Mouse (Mus musculus) embryonic fibroblast, embryonic 13.5 days (primary cell): ENCODE measurements around the gene Zyx. TPM values are rescaled to one million over a fixed set of nuclear protein-coding genes. Genes with fewer than 3 reads are reported as not detected.
A peak's percentile ranks its signal among the peaks of the same experiment; 100 is the strongest.

ENCODE experiments used
- H3K27ac ChIP-seq: 2 replicates; pipeline ENCODE4 v1.5.1; 2012; ENCODE audit warnings: low read length, control low read depth, inconsistent platforms; ENCODE audit not compliant: insufficient read depth
- H3K4me1 ChIP-seq: 2 replicates; pipeline ENCODE4 v1.6.1; 2011; ENCODE audit warnings: low read length; ENCODE audit not compliant: control insufficient read depth, insufficient read depth
- H3K4me3 ChIP-seq: 2 replicates; pipeline ENCODE4 v1.5.1; 2011; ENCODE audit warnings: mild to moderate bottlenecking, control low read depth, low read length; ENCODE audit not compliant: insufficient read depth
- CTCF ChIP-seq: IDR thresholded peaks from 2 replicates; pipeline ENCODE4 v1.5.1; 2011; ENCODE audit warnings: mild to moderate bottlenecking, control low read depth, low read length, moderate library complexity, borderline replicate concordance; ENCODE audit not compliant: insufficient read depth
- POLR2A ChIP-seq: IDR thresholded peaks from 2 replicates; pipeline ENCODE4 v1.6.1; 2011; ENCODE audit warnings: low read depth, mild to moderate bottlenecking, control low read depth, low read length, moderate library complexity
- polyA plus RNA-seq: library from polyadenylated mRNA; stranded (reverse); fragments of >200 nt; gene quantifications from 2 replicates; pipeline ENCODE4 v1.2.4, GENCODE M21; 2011; ENCODE audit warnings: low read depth; ENCODE audit not compliant: missing spikeins, insufficient read length

Gene Zyx
- polyA plus RNA-seq, 1 experiment: 250 TPM

DNA sequence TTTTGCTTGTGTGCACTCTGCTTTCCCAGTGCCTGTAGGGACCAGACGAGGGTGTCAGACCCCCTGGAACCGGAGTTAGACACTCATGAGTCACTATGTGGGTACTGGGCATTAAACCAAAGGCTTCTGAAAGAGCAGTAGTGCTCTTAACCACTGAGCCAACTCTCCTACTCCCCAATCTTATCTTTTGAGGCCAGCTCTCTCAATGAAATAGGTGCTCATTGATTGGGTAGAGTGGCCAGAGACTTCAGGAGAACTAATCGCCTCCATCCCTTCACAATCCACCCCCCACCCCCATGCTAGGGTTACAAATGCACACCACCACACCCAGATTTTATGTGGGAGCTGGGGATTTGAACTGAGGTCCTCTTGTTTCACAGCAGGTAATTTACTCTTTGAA lies 20.7 kb upstream of the Zyx start:
- Histone ChIP-seq H3K4me1 (no peaks in the 10 kb centered on the region), H3K4me3 (no peak overlapping the region), H3K27ac (no peak overlapping the region)
- TF ChIP-seq POLR2A: no peak
- TF ChIP-seq CTCF: no peak

DNA sequence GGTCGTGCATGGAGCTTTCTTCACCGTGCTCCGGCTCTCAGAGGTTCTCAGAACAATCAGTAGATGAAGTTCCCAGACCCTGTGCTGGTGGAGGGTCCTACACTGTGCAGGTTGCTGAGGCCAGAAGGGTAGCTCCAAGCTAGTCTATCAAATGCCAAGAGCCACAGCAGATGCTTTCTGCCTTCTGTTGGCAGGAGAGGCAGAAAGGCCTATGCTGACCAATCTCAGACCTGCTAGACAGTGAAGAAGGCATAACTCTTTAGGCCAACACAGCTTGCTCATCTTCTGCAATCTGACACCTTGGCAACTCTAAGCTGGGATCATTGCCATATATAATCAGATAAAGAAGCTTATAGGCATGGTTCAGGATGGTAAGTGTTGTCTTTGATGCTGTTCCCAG lies 19.2 kb upstream of the Zyx start:
- Histone ChIP-seq H3K4me3 (no peak overlapping the region), H3K27ac (no peak overlapping the region), H3K4me1 (no peaks in the 10 kb centered on the region)
- TF ChIP-seq CTCF: no peak
- no peak for TF ChIP-seq POLR2A

DNA sequence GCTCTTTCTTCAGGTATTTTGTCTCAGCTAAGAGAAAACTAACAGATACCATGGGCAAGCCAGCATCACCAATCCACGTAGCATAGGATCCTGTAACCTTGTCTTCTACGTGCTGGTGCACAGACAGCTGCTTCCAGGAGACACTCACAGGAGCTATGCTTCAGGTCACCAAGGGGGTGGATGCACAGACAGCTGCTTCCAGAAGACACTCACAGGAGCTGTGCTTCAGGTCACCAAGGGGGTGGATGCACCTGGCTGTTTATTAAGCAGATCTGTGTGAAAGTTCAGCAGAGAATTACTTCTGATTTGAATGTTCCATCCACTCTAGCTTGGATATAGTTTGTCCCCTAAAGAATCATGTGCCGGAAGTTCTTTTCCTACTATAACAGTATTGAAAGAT lies 18.5 kb upstream of the Zyx start:
- no peak overlapping the region for H3K4me3 ChIP-seq
- H3K27ac ChIP-seq: no peak overlapping the region
- TF ChIP-seq POLR2A (no peak), CTCF (no peak)
- no peaks in the 10 kb centered on the region for H3K4me1 ChIP-seq

DNA sequence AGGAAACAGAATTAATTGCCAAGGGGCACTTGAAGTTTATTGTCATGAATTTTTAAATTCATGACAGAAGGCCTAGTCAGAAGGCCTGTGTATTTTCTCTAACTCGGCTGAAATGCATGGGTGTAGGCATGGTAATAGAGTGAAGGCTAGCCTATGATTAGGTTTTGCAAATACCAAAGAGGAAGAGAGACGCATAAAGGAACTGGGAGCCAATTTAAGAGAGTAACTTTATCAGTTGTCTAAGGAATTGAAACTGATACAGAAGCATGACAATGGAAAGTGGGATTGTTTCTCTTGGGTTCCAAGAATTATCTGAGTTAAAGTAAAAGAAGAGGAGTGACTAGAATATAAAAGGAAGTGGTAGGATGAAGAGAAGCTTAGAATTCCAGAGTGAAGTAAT lies 10.2 kb upstream of the Zyx start:
- TF ChIP-seq POLR2A: no peak
- TF ChIP-seq CTCF: no peak
- H3K27ac ChIP-seq: no peak overlapping the region
- H3K4me3 ChIP-seq: no peak overlapping the region
- H3K4me1 ChIP-seq: peaks cover 5% of the 10 kb centered on the region; the same call in 1 of the 2 replicates

DNA sequence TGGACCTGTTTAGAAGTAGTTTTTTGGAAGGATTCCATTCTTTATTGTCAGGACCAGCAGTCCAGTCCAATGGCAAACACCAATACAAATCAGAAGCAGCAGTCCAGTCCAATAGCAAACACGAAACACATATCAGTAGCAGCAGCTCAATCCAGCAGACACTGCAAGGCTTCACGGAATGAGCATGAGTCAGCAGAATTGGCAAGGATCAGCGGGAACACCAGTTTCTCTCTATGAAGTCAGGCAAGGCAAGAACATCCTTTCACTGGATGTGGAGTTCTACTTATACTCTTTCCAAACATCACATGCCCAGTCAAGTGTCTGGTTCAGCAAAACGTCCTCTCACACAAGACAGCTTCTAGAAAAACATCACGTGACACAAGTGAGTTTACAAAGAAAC lies 9.4 kb upstream of the Zyx start:
- peaks cover 5% of the 10 kb centered on the region; the same call in 1 of the 2 replicates for H3K4me1 ChIP-seq
- no peak for TF ChIP-seq POLR2A
- no peak for TF ChIP-seq CTCF
- peak overlapping the region; percentile 79 for H3K27ac ChIP-seq
- no peak overlapping the region for H3K4me3 ChIP-seq

DNA sequence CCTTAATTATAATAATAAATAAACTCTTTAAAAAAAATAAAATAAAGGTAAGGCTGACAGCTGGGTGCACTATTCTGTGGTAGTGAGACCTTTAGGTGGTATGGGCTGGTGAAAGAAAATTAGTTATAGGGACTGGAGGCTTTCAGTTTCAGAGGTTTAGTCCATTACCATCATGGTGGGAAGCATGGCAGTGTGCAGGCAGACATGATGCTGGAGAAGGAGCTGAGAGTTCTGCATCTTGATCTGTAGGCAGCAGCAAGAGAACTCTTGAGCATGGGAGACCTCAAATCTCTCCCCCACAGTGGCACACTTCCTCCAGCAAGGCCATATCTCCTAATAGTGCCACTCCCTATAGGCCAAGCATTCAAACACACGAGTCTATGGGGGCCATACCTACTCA lies 7.3 kb upstream of the Zyx start:
- Histone ChIP-seq H3K27ac (no peak overlapping the region), H3K4me3 (no peak overlapping the region), H3K4me1 (peaks cover 5% of the 10 kb centered on the region; the same call in 1 of the 2 replicates)
- TF ChIP-seq POLR2A: no peak
- TF ChIP-seq CTCF: no peak

DNA sequence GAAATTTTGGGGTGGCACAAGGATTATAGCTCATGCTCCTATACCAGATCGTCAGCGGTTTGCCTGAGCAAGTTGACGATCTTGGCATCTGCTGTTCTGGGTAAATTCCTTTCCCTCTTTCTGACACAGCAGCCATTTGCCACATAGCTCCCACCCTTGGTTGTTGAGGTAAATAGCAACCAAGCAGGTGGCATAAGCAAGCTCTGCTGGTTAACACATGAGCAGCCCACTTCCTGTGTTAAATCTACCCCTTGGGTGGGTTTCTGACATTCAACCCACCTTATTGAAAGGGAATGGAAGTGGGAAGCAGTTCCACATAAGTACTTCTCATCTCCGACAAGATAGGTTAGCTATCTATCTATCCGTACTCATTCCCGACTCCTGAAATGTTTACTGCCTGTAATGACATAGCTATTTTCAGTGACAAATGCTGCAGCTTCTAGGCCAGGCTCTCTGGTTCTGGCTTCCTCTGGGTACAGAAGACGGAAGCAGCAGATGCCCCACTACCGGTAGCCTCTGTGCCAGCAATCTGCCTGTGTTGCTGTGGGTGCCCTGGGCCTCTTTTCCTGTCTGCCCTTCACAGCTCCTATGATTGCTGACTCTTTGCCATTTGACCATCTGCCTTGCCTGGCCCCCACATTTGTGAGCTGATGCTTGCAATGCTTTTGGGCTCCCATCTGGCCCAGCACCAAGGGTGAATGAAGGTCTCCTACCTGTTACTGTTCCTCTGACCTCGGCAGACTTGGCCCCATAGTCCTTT lies 5.9 kb upstream of the Zyx start:
- peaks cover 9% of the 10 kb centered on the region for H3K4me1 ChIP-seq
- TF ChIP-seq CTCF (no peak), POLR2A (no peak)
- H3K4me3 ChIP-seq: no peak overlapping the region
- H3K27ac ChIP-seq: no peak overlapping the region

DNA sequence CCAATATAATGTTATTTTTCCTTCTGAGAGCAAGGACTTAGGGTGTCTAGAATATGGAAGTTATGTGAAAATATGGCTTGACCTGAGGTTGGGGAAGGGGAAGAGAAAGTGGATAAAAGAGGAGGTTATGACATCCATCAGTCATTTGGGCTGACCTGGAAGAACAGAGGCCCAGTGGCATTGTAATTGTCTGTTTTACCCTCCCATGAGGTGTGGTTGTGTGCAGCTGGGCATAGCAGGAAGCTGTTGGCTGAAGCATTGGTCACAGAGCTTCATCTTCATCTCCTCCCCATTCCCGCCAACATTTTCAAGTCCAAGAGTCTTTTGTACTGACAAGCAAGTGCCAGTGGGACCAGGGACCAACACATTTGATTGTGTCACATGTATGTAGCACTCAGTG lies 5.2 kb upstream of the Zyx start:
- TF ChIP-seq CTCF: no peak
- no peak for TF ChIP-seq POLR2A
- H3K4me1 ChIP-seq: peaks cover 11% of the 10 kb centered on the region
- H3K27ac ChIP-seq: no peak overlapping the region
- H3K4me3 ChIP-seq: no peak overlapping the region

DNA sequence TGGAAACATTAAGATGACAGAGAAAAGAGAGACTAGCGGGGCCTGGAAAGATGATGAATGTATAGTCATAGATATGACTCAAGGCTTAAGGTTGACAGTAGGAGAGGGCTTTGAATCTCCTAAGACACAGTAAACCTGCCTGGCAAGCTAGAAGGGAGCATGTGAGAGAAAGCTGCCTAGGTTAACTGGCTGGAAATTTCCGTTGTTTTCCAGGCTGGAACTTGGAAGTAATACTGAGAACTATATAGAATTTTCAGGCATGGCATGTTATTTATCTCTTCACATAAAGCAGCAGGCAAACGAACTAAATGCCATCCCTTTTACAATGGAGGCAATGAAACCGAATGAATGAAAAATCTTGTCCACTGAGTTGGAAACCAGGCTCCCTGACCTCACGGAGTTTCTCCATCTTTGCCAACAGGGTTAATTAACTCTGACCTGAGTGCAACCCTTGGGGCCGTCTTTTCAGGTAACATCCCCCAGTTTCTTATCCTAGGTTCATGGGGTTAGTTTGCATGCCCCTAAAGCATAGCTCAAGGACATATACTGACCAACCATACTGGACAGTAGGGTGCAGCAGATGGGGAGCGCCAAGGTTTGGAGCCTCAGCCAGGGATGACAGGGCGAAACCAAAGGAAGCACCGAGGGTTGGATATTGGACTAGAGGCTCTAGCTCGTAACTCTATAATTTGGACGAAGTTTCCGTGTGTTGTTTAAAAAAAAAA lies 987 bp upstream of the Zyx start:
- Histone ChIP-seq H3K4me3 (no peak overlapping the region), H3K27ac (peak overlapping the region; percentile 95)
- TF ChIP-seq CTCF: no peak
- TF ChIP-seq POLR2A: 0 out of 2 replicates have a peak, but pooled peaks have one; percentile 12

DNA sequence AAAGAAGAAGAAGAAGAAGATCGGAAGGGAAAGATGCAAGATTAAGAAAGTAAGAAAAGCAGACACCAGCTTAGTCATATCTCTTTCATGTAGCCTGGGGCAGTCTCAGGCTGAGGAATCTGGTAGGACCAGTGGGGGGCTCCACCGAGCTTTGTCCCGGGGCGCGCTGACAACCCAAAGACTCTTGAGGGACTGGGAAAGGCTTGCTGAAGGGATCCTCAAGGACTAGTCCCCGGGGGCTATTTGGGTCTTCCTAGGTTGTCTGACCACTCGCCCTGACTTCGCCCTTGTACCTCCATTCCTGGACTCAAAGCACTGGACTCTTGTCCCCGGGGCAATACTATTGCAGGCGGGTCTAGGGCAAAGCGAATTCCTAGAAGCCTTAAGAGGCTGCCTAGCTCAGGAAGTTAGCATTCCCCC lies 414 bp upstream of the Zyx start:
- Histone ChIP-seq H3K4me3 (peak overlapping the region; percentile 36), H3K4me1 (peaks cover 8% of the 10 kb centered on the region; the same call in 1 of the 2 replicates), H3K27ac (peak overlapping the region; percentile 95)
- TF ChIP-seq CTCF: no peak
- no peak for TF ChIP-seq POLR2A

More for the DNA sequence above, 987 bp upstream of the Zyx start:
- peaks cover 8% of the 10 kb centered on the region; the same call in 1 of the 2 replicates for H3K4me1 ChIP-seq
